Mouse (Mus musculus) forebrain, embryonic 14.5 days (tissue): Measurements from ENCODE around the gene Hist1h2ap. TPM values are rescaled to one million over a fixed set of nuclear protein-coding genes. Genes with fewer than 3 reads are reported as not detected.

ENCODE experiments used
- microRNA-seq: library from miRNA; unstranded; fragments of <30 nt; microRNA quantifications from one replicate; pipeline ENCODE4, GENCODE M21; 2016
- polyA plus RNA-seq: library from polyadenylated mRNA; unstranded; fragments of >200 nt; fragmentation: Nextera tagmentation; extraction: Ambion mirVana; gene quantifications from 2 replicates; pipeline ENCODE4 v1.2.1, GENCODE M21; 2014

Gene Hist1h2ap
- polyA plus RNA-seq, 1 experiment from 2014 or later: 3,186 TPM

Small RNA genes within 50 kb of the gene (microRNA-seq; reads per million reads assigned to microRNA genes)
- not detected for gene Gm19658
- not detected for gene Gm44346
- gene Gm44466: not detected

Other genes with a start within 250 kb of the Hist1h2ap start
- gene Olfr1362, start 219.5 kb downstream of the Hist1h2ap start, polyA plus RNA-seq: not detected in 2 replicates
- not detected in 2 replicates for gene Olfr11, start 191.0 kb downstream of the Hist1h2ap start, polyA plus RNA-seq
- not detected in 2 replicates for gene Olfr1361, start 170.1 kb downstream of the Hist1h2ap start, polyA plus RNA-seq
- gene Olfr1360, start 156.1 kb downstream of the Hist1h2ap start, polyA plus RNA-seq: not detected in 2 replicates
- gene Olfr1359, start 135.4 kb downstream of the Hist1h2ap start, polyA plus RNA-seq: not detected in 2 replicates
- 3.7 and 4.2 TPM in 2 replicates for gene Hist1h2bl, start 117.4 kb downstream of the Hist1h2ap start, polyA plus RNA-seq
- gene Hist1h2ai, start 117.1 kb downstream of the Hist1h2ap start, polyA plus RNA-seq: 13.2 and 45.9 TPM in 2 replicates
- gene Hist1h3h, start 115.8 kb downstream of the Hist1h2ap start, polyA plus RNA-seq: 7.3 and 11.0 TPM in 2 replicates
- gene Hist1h2bm, start 111.5 kb downstream of the Hist1h2ap start, polyA plus RNA-seq: 2.5 and 3.9 TPM in 2 replicates
- gene Hist1h4j, start 98.4 kb downstream of the Hist1h2ap start, polyA plus RNA-seq: 1.7 TPM in 2 replicates
- 2.7 and 4.6 TPM in 2 replicates for gene Hist1h4k, start 83.0 kb downstream of the Hist1h2ap start, polyA plus RNA-seq
- gene Hist1h2ak, start 79.7 kb downstream of the Hist1h2ap start, polyA plus RNA-seq: 3.4 and 10.8 TPM in 2 replicates
- 0.90 and 2.5 TPM in 2 replicates for gene Hist1h2bn, start 79.4 kb downstream of the Hist1h2ap start, polyA plus RNA-seq
- 11.0 and 11.1 TPM in 2 replicates for gene Hist1h1b, start 52.9 kb downstream of the Hist1h2ap start, polyA plus RNA-seq
- 108 and 166 TPM in 2 replicates for gene Hist1h3i, start 50.1 kb downstream of the Hist1h2ap start, polyA plus RNA-seq
- 6.6 TPM in 1 of 2 replicates, not detected in the other for gene Hist1h2an, start 46.3 kb downstream of the Hist1h2ap start, polyA plus RNA-seq
- gene Hist1h2bp, start 46.0 kb downstream of the Hist1h2ap start, polyA plus RNA-seq: 0.84 and 1.5 TPM in 2 replicates
- 9.2 and 17.1 TPM in 2 replicates for gene Hist1h2bq, start 23.3 kb downstream of the Hist1h2ap start, polyA plus RNA-seq
- not detected in 2 replicates for gene Hist1h2ao, start 23.0 kb downstream of the Hist1h2ap start, polyA plus RNA-seq
- gene Hist1h4m, start 21.8 kb downstream of the Hist1h2ap start, polyA plus RNA-seq: not detected in 2 replicates
- 4.6 and 16.7 TPM in 2 replicates for gene Hist1h4n, start 1.3 kb downstream of the Hist1h2ap start, polyA plus RNA-seq
- 9.4 and 17.8 TPM in 2 replicates for gene Hist1h2br, start 236 bp upstream of the Hist1h2ap start, polyA plus RNA-seq
- gene Zfp184, start 111.6 kb upstream of the Hist1h2ap start, polyA plus RNA-seq: 28.3 and 34.9 TPM in 2 replicates
- gene Pom121l2, start 147.7 kb upstream of the Hist1h2ap start, polyA plus RNA-seq: 0.14 TPM in 1 of 2 replicates, not detected in the other
- gene Prss16, start 176.2 kb upstream of the Hist1h2ap start, polyA plus RNA-seq: 0.10 TPM in 1 of 2 replicates, not detected in the other
- gene Hist1h2ah, start 202.1 kb upstream of the Hist1h2ap start, polyA plus RNA-seq: 4.8 and 8.3 TPM in 2 replicates
- 2.5 and 3.5 TPM in 2 replicates for gene Hist1h2bk, start 202.4 kb upstream of the Hist1h2ap start, polyA plus RNA-seq
- gene Hist1h4i, start 207.9 kb upstream of the Hist1h2ap start, polyA plus RNA-seq: 14.0 and 18.0 TPM in 2 replicates
- gene Hist1h2ag, start 209.4 kb upstream of the Hist1h2ap start, polyA plus RNA-seq: 20.4 and 37.4 TPM in 2 replicates
- 3.0 and 7.0 TPM in 2 replicates for gene Hist1h2bj, start 209.7 kb upstream of the Hist1h2ap start, polyA plus RNA-seq